Mouse (Mus musculus) kidney, postnatal 14 days (tissue): ENCODE measurements at regions not wholly inside any gene's neighbourhood (a gene's known extent, or its start where the extent isn't known, plus 50 kb on each side); places are given as distances from the start of the nearest gene placed in this dataset.

ENCODE experiments used
- DNase-seq: peaks from one replicate; pipeline ENCODE4 v3.0.0; 2022; ENCODE audit warnings: mixed read lengths

DNA sequence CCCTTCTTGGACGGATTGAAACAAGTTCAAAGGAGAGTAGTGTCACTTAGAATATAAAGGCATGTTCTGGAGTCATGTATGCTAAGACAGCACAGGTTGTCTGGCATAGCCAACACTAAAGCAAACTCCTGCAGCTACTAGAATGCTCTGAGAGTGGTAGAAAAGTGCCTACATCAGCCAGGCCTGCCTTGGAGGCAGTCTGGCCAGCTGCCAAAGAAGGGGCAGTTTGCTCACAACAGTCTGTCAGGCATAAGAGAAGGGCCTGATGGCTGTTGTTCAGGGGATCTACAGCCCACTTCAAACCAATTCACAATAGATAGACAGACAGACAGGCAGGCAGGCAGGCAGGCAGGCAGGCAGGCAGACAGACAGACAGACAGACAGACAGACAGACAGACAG lies 136.5 kb upstream of the Dap start:
- no peak for DNase-seq

DNA sequence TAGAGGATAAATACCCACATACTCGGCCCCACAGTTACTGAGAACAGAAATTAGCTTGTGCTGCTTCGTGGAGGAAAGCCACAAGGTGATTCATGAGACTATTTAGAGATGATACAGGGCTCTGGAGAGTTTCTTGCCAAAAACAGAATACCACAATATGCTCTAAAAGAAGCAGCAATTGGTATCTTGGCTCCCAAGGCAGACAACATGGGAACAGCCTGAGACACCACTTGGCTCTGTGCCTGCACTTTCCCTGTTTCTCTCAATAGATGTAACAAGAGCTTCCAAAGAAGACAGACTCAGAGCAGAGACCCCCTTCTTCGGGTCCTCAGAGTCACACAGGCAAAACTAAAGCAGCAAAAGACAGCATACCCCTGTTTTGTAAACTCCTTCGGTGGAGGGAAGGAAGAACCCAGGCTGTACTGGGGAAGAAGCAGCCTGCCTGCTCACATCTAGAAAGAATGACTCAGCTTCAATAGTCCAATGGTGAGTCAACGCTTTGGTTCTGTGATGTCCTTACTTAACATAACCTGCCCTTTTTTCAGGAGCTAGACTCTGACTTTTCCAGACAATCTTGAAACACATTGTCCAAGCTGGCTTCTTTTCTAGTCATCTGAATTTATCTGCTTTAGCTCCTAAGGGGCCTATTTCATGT lies 132.1 kb upstream of the Dap start:
- DNase-seq, result no peak

DNA sequence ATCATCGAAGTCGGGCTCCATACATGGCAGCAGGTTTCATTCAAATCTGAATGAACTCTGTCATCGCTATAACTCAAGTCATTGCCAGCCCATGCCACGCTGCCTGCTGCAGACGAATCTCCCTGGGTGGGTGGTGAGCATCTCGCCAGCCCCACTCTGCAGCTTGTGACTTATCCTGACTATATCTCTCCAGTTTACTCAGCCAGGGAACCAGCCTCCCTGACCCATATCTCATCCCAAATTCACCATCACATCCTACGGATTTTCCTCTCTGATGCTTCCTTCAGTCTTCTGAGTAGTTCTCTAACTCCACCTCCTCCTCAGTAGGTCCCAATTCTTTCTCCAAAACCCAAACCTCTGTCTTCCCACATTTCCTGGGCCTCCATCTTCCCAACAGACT lies 127.9 kb upstream of the Dap start:
- no peak for DNase-seq

DNA sequence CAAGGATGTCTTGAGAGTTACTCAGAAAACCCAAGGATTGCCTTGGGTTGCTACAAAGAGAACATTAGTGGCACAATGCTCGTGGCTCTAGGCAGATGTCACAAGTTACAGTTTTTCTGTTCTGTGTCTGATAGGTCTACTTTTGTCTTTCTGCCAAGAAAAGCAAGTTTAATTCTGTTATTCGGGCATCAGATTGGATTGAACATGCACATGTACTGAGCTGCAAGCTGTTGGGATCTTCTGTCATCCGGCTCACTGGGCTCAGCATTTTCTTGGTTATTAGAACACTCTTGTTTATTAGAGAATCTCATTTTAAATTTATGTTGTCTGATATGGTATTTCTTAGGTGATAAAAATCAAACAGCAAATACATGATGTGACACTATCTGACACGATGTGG lies 126.8 kb upstream of the Dap start:
- no peak for DNase-seq

DNA sequence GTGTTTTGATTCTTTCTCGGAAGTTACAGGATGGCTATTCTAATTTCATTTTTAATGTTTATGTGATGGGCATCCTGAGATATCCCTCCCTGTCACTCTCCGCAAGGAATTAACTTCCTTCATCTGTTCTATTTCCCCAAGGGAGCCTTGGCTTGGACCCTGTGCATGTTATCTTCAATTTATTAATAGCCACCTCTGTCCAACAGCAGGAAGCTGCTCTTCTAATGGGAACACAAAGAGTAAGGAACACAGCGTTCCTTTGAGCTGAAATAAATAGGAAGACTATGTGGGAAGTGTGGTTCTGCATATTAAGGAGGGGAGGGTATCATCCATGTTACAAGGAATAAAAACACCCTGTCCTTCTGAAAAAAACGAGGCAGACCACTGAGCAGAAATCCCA lies 119.4 kb upstream of the Dap start:
- no peak for DNase-seq

DNA sequence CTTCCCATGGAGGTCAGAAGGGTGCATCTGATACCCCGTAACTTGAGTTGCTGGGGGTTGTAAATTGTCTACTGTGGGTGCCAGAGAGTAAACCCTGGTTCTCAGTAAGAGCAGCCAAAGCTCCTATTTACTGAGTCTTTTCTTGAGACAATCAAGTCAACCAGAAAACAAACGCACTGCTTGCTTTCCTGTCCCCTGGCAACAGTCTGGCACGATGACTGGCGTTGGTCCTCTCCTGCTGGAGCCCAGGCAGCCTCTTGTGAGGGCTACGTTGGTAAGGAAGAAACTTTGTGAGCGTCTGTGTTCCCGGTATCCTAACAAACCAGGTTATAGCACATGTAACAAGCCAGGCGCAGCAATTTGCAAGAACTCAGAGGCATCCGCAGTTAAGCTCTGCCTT lies 117.2 kb upstream of the Dap start:
- DNase-seq, result no peak

DNA sequence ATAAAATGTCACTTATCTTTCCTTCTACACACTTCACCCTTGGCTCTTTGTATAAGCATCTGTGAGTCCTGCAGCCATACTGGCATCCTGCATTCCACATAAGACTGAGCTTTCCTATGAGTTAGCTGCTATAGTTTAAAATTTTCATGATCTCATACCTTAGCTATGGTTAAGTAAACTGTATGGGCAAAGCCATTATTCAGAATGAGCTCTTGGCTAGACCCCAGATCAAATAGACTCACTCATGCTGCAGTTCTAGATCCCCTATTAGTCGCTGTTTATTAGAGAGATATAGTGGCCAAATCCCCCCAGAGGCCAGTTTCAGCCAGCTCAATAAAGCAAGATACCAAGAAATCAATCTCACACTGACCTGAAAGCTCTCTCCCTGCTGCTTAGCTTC lies 110.9 kb upstream of the Dap start:
- no peak for DNase-seq

DNA sequence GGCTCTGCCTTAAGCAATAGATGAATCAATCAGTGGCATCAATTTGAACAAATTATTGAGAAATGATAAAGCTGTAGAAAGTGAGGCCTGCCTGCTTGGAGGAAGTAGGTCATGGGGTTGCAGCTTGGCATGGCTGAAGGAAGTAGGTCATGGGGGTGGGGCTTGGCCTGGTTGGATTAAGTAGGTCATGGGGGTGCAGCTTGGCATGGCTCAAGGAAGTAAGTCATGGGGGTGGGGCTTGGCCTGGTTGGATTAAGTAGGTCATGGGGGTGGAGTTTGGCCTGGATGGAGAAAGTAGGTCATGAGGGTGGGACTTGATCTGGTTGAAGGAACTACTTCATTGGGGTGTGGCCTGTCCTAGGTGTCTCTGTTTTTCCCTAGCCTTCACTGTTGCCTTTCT lies 106.8 kb upstream of the Dap start:
- DNase-seq, result no peak

DNA sequence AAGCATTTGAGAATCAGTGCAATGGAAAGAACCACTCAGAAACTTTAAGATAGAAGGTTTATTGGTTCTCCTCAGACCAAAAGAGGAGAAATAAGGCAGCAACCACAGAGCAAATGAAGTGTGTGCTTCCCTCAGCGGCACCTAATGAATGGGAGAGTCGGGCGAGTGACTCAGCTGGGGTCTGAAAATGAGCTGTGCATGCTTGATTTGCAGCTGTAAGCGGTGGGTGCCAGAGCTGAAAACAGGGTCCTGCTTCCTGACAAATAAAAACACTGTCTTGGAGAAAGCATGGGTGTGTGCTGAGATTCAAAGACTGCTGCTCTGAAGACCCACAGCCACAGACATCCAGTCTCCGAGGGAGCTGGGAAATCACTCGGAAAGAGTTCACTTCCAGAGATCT lies 104.0 kb upstream of the Dap start:
- DNase-seq, result no peak

DNA sequence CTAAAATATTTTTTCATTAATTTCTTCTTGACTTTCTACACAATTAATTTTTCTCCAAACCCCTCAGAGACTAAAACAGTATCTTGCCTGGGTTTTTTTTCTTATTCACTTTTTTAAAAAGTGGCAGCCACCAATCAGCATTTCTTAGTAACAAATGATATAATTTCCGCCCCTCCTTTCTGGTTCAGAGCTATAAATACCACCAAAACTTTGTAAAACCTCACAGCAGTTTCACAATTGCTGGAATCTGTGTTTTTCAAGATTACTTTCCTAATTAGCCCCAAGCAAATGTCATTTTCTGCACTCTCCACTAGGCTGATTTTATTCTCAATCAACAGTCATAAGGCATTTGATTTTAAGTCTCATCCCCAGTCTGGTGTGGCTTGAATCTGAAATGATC lies 98.3 kb upstream of the Dap start:
- DNase-seq, result no peak

DNA sequence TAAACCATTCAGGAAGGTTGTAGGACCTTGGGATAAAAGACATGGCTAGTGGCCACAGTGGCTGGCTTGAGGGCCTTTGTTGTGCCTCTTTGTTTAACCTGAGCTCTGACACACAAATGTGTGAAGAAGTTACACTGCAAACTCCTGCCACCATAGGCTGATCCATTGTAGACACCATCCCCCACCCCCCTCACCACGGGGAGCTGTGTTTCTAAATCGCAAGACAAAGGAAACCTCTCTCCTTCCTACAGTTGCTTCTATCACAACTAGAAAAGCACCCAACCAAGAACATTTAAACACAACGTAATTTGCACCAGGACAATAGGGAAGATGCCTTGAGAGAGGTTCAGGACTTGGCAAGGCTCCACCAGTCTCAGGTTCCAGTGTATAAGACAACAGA lies 97.1 kb upstream of the Dap start:
- DNase-seq, result no peak

DNA sequence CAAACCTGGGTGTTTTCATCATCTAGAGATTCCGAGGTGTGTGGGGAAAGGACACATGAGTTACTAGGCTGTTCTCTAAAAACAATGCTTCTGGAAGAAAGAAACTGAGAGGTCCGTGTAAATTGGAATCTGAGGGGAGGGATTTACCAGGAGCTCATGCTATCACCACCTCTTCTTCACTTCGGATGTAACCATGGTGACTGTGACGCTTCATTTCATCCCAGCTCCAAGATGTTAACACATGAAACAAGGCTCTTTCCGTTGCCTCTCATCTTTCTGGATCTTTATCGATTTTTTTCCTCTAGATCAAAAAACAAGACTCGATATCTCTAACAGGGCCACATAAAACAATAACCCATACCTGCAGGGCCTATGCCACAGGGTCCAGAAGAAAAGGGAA lies 89.2 kb upstream of the Dap start:
- no peak for DNase-seq

DNA sequence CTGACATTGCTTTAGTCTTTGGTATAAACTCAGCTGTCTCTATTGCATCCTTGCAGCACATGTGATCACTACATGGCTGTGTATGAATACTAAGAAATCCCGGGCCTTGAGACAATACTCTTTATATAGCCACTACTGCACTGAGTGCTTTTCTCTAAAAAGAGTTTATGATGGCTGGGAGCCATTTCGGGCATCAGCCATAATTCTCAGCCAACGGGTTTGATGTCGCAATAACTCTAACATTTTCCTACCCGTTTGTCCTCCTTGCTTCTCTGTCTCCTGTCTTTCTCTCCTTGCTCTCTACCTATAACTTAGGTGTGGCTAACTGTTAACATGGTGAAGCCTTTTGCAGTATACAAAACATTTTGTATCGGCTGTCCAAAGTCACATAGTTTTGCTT lies 85.5 kb upstream of the Dap start:
- DNase-seq, result no peak

DNA sequence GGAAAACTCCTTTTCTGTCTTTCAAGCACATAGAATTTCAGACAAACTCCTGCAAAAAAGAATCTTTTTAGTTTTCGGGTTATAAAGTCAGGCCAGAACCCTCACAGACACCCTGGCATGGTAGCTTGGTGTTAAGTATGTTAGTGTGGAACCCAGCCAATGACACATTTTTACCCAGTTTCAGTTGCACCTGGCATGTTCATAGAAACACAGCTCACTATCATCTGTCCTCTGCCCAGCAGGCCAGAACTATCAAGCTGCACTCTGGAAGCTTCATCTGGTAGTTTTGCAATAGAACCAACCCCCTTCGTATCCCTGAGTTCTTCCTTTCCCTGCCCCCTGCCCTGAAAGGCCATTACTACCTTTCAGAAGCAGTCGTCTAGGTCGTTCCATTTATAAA lies 82.4 kb upstream of the Dap start:
- no peak for DNase-seq

DNA sequence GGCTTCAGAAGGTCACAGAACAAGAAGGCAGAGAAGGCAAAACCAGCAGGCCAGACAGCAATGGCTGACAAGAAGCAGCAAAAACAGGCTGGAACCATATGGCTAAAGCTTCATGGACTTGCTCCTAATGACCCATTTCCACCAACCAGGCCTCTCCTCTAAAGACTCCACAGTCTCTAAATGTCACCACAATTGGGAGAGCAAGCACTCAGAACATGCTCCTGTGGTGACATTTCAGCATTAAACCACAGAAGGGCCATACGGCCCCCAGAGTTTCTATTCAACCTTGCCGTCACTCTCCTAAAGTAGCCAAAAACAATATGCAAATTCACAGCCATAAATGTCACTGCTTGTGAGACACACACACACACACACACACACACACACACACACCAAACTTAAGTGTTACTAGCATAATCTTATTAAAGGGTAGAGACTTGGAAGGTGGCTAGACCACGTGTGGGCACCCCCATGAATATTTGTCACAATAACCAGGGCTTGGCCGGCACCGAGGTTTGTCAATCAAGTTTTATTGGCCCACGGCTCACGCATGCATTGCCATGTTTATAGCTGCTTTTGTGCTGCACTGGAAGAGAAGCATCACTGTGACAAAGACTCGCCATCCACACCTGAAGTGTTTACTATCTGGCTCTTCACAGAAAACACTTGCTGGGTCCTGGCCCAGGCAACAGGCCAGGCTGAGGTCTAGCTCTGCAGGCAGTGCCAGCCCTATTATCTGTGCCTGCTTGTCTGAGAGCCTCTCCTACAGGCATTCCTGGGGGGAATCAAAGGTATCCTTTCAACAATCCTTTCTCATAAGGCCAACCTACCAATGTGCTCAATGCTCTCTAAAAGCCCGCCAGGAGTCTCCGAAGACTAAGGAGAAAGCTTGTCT lies 75.6 kb upstream of the Dap start:
- DNase-seq, result no peak

DNA sequence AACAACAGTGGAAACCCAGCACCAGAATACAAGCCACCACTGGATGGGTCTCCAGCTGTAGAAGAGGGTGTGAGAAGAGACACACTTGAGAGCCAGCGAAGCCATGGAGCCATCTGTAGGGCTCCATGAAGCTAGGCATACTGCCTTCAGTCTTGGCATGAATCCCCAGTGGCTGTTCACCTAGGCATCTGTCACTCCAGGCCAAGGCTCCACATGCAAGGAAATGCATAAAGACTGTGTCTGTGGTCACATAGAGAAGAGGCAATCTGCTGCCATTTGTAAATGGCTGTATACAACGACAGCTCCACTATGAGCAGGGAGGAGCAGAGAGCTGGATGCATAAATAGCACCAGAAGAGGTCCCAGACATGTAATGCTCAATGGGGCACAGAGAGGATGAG lies 74.3 kb upstream of the Dap start:
- DNase-seq, result no peak

DNA sequence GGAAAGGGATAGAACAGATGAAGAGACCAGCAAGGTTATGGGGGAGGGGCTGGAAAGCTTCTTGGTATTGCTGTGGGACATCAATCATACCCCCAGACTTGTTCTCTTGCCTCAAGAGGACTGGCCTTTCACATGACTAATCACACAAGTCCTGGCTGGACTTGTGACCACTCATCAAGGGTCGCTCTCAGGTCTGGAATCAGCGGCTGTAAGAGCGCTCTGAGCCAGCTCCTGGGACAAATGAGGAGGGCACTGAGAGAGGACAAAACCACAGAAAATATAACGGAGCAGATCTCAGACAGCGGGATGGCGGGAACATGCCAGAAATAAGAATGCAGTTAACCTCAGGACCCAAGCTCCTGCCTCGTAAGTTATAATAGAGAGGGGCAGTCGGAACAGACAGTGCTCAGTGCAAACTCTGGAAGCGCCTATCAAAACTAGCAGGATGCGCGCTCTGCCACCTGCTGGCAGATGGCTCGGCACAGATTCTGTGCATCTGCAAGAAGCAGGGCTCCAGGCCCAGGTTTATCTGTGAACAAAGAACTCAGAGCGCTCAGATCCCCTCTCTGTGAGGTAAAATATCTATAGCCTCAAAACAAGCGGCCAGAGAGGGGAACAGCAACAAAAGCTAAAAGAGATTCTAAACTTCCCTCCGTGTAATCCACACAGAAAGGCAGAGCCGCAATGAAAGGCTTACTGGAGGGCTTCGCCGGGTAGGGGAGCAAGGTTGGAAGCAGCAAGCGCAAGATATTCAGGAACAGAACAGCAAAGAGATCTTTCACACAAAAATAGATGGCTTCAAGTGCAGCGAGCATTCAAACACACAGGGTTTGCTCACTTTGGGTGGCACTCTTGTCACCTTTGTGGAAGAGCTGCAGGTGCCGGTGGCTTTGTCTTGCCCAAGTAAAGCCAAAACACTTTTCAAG lies 73.3 kb upstream of the Dap start:
- peak; percentile 52 for DNase-seq

DNA sequence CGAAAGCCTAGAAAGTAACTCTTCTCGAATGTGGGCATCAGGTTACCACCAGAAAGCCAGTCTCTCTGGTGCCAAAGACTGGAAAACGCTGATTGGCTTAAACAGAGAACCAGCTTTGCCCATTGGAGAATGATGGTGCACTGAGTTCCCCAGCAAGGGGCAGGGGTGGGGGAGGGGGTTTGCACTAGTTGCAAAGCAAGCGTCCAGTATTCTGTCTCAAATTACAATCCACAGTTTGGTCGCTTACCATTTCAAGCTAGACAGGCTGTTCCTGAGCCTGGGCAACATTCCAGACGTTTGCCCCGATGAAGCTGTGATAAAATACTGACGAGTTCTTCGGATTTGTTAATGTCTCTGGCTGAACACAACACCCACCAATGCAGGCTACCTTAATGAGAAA lies 69.0 kb upstream of the Dap start:
- peak; percentile 2 for DNase-seq

DNA sequence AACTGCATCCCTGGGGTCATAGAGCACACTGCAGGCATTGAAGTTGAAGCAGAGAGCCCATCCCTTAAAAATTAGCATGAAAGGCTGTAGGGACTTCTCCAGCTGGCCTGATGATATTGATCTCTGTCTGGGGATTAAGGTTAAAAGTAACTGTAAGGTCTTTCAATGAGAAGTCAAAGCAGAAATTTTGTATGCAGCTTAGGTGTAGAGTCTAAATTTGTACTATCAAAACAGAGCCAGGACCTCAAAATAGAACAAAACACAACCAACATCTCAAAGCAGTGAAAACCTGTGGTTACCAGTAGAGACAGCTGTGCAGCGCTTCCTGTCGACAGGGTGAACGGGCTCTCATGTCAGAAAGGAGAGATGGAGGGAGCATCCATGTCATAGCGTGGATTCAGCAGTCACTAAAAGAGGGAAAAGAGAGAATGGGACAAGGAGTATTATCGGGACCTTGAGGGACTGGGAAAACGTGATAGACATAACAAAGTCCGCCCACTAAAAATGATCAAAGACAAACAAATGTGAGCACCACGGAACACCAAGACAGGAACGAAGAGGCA lies 57.5 kb upstream of the Dap start:
- DNase-seq, result no peak

DNA sequence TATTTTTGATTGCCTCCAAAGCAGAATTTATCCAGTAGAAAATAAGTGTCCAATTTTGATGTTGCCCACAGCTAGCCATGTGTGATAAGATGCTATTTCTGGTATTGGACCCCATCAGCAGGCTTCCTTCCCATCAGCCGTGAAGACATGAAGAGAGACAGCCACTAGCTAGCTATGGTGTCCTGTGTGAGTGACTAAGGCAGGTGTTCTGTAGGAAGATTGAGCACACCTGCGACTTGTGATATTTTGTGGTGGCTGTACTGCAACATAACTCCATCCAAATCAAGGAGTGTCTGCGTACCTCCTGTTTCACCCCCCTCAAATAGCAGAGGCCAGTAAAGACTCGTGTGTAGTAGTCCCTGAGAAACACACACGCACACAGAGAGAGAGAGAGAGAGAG lies 56.6 kb upstream of the Dap start:
- no peak for DNase-seq

DNA sequence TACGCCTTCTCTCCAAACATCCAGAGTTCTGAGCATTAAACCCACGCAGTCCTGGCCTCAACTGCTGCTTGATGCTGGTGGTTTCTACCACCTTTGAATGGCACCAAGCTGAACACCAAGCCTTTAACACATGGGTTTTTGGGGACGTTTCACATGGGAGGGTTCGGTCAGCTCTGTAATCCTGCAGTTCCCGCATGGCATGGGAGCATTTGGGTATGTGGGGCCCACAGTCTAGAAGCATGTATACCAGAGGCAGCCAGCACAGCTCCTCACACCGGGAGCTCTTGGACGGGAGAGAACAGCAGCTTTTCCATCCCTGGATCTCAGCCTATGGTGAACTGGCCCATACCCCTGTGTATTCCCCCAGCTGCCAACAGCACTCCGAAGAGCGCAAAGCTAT lies 55.9 kb upstream of the Dap start:
- DNase-seq, result no peak

DNA sequence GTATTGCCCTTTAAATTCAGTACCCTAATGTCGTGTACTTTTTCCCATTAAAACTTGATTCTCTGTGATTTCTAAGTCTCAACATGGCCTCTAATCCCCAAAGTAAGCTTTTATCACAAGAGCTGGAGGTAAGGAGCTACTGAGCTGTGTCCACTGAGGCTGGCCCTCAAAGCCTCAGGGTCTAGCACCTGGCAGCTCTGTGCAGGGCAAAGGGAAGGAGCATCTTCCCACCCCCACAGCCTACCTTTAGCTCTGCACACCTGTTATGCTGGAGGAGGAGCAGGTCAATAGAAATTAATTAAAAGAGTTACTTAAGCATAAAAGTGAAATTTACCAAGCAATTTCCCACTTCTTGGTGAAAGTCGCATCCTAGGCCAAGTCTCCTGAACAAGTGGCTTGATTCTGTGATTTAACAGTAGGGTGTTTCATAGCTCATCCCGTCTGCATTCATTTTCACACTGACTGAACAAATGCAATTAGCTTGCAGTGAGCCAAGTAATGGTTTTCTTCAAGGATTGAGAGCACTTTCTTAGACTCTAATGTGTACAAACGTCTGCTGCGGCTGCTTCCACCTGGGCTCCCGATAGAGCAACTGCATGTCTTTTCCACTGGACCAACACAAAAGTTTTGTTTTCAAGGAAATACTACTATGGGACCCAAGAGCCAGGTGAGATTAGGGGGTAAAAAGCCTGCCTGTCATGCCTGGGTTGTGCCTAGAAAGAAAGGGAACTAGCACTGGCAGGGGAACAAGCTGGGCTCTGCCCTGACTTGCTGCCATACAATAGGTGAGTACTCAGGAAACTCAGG lies 50.6 kb upstream of the Dap start:
- no peak for DNase-seq
